Mouse (Mus musculus) hindbrain, embryonic 13.5 days (tissue): ENCODE measurements at regions not wholly inside any gene's neighbourhood (a gene's known extent, or its start where the extent isn't known, plus 50 kb on each side); places are given as distances from the start of the nearest gene placed in this dataset.

ENCODE experiments used
- ATAC-seq: fragments of 200-750 bp; cut with Nextera tagmentation; 2 replicates; pipeline ENCODE4 v1.8.0; 2017; ENCODE audit warnings: moderate TSS enrichment; ENCODE audit not compliant: low FRiP score
- H3K27ac ChIP-seq: fragments of 300-500 bp; sonication (generic); 2 replicates; pipeline ENCODE4 v1.5.1; 2015; ENCODE audit warnings: inconsistent platforms, mild to moderate bottlenecking, moderate library complexity
- H3K27me3 ChIP-seq: fragments of 300-500 bp; sonication (generic); 2 replicates; pipeline ENCODE4 v1.6.1; 2015; ENCODE audit warnings: mild to moderate bottlenecking, inconsistent platforms
- H3K36me3 ChIP-seq: fragments of 300-500 bp; sonication (generic); 2 replicates; pipeline ENCODE4 v1.6.1; 2015; ENCODE audit warnings: mild to moderate bottlenecking, inconsistent platforms
- H3K4me1 ChIP-seq: fragments of 300-500 bp; sonication (generic); replicated peaks from 2 replicates; pipeline ENCODE4 v1.6.1; 2015; ENCODE audit warnings: inconsistent platforms
- H3K4me2 ChIP-seq: fragments of 300-500 bp; sonication (generic); 2 replicates; pipeline ENCODE4 v1.6.1; 2015; ENCODE audit warnings: inconsistent platforms, mild to moderate bottlenecking, moderate library complexity
- H3K4me3 ChIP-seq: fragments of 300-500 bp; sonication (generic); 2 replicates; pipeline ENCODE4 v1.5.1; 2015; ENCODE audit warnings: mild to moderate bottlenecking, inconsistent platforms
- H3K9ac ChIP-seq: fragments of 300-500 bp; sonication (generic); 2 replicates; pipeline ENCODE4 v1.6.1; 2015; ENCODE audit warnings: mild to moderate bottlenecking, inconsistent platforms
- H3K9me3 ChIP-seq: fragments of 300-500 bp; sonication (generic); 2 replicates; pipeline ENCODE4 v1.6.1; 2016; ENCODE audit warnings: inconsistent platforms
- WGBS: fragments of 180-500 bp; shearing (Covaris S2); methylation state at CpG from one replicate; pipeline ENCODE4 v1.1.7; 2015; 5-methylcytosine and 5-hydroxymethylcytosine counted together

DNA sequence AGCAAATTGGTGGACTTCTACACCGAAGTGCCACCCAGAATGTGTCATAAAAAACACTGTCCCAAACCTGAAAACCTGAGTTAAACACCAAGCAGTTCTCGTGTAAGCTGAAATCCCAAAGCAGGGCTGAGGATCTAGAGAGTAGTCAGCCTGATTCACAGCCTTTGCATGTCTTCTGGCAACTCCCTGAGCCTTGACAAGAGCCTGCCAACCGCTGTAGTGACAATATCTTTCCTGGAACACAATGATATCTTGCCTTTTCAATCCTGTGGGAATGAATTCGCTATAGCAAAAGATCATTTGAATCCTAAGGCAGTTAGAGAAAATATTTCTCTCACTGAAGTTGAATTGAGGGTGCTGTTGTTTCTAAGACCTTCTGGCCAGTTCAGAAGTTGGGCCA lies 110.4 kb downstream of the Tbx19 start:
- Histone ChIP-seq H3K4me1 (peaks cover 13% of the 10 kb centered on the region), H3K9me3 (no peaks in the 10 kb centered on the region), H3K4me3 (no peak overlapping the region), H3K27me3 (no peaks in the 10 kb centered on the region), H3K4me2 (no peak overlapping the region), H3K9ac (no peak overlapping the region), H3K27ac (no peak overlapping the region), H3K36me3 (no peaks in the 10 kb centered on the region)
- no peak for ATAC-seq
- WGBS: 84% methylated on average over 4 of the region's 4 CpGs

DNA sequence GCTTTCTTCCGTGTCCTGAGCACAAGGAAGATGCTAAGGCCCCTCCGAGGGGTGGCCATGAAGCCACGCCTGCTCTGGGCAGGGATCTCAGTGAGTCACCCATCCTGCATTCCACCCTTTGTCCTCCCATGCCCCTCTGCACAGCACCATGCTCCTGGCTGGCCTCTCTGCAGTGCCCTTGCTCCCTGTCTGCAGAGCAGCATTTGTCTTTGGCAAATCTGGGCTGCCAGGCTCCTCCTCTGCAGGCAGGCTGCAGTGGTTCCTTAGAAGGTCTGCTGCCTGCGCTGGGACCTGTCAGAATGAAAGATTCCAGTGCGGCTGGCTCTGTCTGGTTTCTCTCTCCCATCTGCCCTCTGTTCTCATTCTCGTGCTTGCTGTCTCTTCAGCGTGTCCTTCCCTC lies 111.3 kb upstream of the Xcl1 start:
- no peak overlapping the region for H3K4me3 ChIP-seq
- no peaks in the 10 kb centered on the region for H3K27me3 ChIP-seq
- 0 out of 2 replicates have a peak overlapping the region, but pooled peaks have one; percentile 6 for H3K4me2 ChIP-seq
- no peaks in the 10 kb centered on the region for H3K36me3 ChIP-seq
- peak; percentile 85 for ATAC-seq
- peaks cover 22% of the 10 kb centered on the region for H3K4me1 ChIP-seq
- H3K9me3 ChIP-seq: no peaks in the 10 kb centered on the region
- peak overlapping the region; percentile 88 for H3K27ac ChIP-seq
- WGBS: 12% methylated on average over 7 of the region's 7 CpGs
- H3K9ac ChIP-seq: peak overlapping the region; percentile 60; the same call in 1 of the 2 replicates

DNA sequence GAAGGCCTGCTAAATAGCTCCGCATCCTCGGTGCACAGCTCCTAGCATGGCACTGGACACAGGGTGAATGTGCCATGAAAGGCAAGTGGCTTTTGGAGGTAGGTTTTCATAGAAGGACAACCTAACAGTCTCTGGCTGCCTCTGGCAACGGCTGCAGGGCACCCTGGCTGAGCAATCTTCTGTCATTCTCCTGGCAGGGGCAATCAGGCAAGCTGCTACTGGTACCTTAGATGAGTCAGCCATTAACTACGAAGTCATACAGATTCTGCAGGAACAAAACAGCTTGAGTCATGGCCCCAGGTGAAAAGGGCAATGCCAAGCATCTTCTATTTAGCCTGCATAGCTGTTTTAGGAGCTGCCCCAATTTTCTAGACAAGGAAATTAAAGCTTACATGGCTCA lies 110.7 kb upstream of the Xcl1 start:
- peaks cover 22% of the 10 kb centered on the region for H3K4me1 ChIP-seq
- peak overlapping the region; percentile 88 for H3K27ac ChIP-seq
- no peaks in the 10 kb centered on the region for H3K9me3 ChIP-seq
- H3K4me3 ChIP-seq: no peak overlapping the region
- H3K4me2 ChIP-seq: no peak overlapping the region
- no peaks in the 10 kb centered on the region for H3K36me3 ChIP-seq
- ATAC-seq: no peak
- no peaks in the 10 kb centered on the region for H3K27me3 ChIP-seq
- no peak overlapping the region for H3K9ac ChIP-seq
- 55% methylated on average over 4 of the region's 4 CpGs for WGBS

DNA sequence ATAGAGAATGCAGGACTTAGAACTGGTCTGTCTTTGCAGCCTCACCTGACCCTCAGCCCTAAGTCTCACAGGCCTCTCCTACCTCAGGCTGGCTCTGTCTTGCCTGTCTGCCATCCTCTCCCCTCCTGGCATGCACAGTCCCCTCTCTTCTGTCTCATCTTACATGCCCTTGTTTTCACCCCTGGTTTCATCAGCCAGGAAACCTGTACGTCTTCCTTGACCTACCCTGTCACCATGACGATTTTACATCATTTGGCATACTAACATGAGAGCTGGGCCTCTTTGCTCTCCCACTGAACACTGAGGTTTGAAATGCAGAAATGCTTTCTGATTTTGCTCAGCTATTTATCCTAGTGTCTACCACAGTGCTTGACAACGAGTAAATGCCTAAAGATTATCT lies 108.0 kb upstream of the Xcl1 start:
- no peak overlapping the region for H3K9ac ChIP-seq
- no peaks in the 10 kb centered on the region for H3K36me3 ChIP-seq
- no peak overlapping the region for H3K4me3 ChIP-seq
- H3K9me3 ChIP-seq: no peaks in the 10 kb centered on the region
- no peak for ATAC-seq
- WGBS: 48% methylated on average over 3 of the region's 3 CpGs
- H3K4me1 ChIP-seq: peaks cover 22% of the 10 kb centered on the region
- no peak overlapping the region for H3K4me2 ChIP-seq
- H3K27me3 ChIP-seq: no peaks in the 10 kb centered on the region
- H3K27ac ChIP-seq: no peak overlapping the region

GRCm38 (mm10) chr1:165042105-165042504 lies 106.8 kb upstream of the Xcl1 start:
- Histone ChIP-seq H3K4me2 (no peak overlapping the region), H3K4me3 (no peak overlapping the region), H3K36me3 (no peaks in the 10 kb centered on the region), H3K27me3 (0 out of 2 replicates have a peak, but pooled peaks cover 2% of the 10 kb centered on the region), H3K4me1 (peaks cover 22% of the 10 kb centered on the region), H3K9me3 (no peaks in the 10 kb centered on the region), H3K27ac (peak overlapping the region; percentile 26), H3K9ac (no peak overlapping the region)
- WGBS: 58% methylated on average over 2 of the region's 2 CpGs
- ATAC-seq: 0 out of 2 replicates have a peak, but pooled peaks have one; percentile 36

- no peak for ATAC-seq
- H3K27ac ChIP-seq: no peak overlapping the region
- 75% methylated on average over 3 of the region's 3 CpGs for WGBS
These were observed 101.3 kb upstream of the Xcl1 start for GRCm38 (mm10) chr1:165036631-165037030.

DNA sequence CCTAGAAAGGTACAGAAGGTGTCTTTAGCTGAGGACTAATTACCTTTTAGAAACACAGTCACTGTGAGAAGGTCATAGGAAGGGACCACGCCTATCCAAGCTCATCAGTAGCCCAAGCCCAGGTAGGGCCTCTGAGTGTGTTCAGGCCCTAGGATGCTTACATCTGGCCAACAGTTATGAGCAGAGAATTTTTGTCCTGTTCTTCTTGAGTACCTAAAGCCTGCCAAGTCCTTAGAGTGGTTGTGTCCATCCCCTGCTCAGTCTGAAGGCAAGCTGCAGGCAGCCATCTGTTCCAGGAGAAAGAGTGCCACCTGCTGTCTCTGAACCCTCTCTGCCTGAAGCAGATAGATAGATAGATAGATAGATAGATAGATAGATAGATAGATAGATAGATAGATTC lies 100.3 kb upstream of the Xcl1 start:
- Histone ChIP-seq H3K4me2 (no peak overlapping the region), H3K27ac (no peak overlapping the region), H3K36me3 (no peaks in the 10 kb centered on the region), H3K4me3 (no peak overlapping the region), H3K9ac (no peak overlapping the region), H3K9me3 (no peaks in the 10 kb centered on the region), H3K27me3 (0 out of 2 replicates have a peak, but pooled peaks cover 4% of the 10 kb centered on the region), H3K4me1 (no peaks in the 10 kb centered on the region)
- ATAC-seq: peak; percentile 54; the same call in 1 of the 2 replicates
- WGBS: 97% methylated on average over 1 of the region's 1 CpGs

More at GRCm38 (mm10) chr1:165036631-165037030, 101.3 kb upstream of the Xcl1 start:
- H3K9me3 ChIP-seq: no peaks in the 10 kb centered on the region
- H3K27me3 ChIP-seq: 0 out of 2 replicates have a peak, but pooled peaks cover 4% of the 10 kb centered on the region
- H3K4me2 ChIP-seq: no peak overlapping the region
- H3K4me3 ChIP-seq: no peak overlapping the region
- H3K36me3 ChIP-seq: no peaks in the 10 kb centered on the region
- no peaks in the 10 kb centered on the region for H3K4me1 ChIP-seq
- H3K9ac ChIP-seq: no peak overlapping the region

DNA sequence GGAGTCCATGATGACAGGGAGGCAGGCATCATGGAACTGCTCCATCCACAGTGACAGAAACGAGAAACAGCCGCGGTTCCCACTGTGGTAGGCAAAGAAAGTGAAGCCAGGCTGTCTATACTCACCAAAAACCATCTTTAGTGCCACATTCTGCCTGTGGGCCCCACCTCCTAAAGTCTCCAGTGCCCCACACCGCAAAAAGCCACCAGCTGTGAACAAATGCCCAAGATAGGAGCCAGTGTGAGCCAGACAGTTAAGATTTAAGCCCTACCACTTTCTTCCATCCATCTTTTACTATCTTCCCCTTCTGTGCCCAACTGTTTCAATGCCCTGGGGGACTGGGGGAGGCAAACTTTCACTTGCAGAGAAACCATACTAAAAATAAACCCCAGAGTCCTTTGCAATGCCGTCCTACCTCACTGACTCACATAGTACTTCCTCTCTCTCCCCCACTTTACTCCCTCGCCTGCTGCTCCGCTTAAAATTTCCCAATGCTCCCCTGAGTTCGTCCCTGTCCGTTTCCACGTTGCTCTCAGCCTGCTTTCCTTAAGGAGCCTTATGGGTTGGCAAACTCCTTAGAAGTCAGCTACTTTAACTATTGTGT lies 85.7 kb upstream of the Xcl1 start:
- peaks cover 12% of the 10 kb centered on the region for H3K4me1 ChIP-seq
- no peak overlapping the region for H3K9ac ChIP-seq
- H3K4me3 ChIP-seq: no peak overlapping the region
- H3K4me2 ChIP-seq: no peak overlapping the region
- no peaks in the 10 kb centered on the region for H3K27me3 ChIP-seq
- no peaks in the 10 kb centered on the region for H3K9me3 ChIP-seq
- H3K27ac ChIP-seq: no peak overlapping the region
- no peak for ATAC-seq
- WGBS: 81% methylated on average over 10 of the region's 10 CpGs
- no peaks in the 10 kb centered on the region for H3K36me3 ChIP-seq

- ATAC-seq: peak; percentile 97
- H3K4me2 ChIP-seq: peak overlapping the region; percentile 58
- H3K9ac ChIP-seq: peak overlapping the region; percentile 59
- H3K4me3 ChIP-seq: peak overlapping the region; percentile 38
- peak overlapping the region; percentile 63 for H3K27ac ChIP-seq
- peaks cover 12% of the 10 kb centered on the region for H3K4me1 ChIP-seq
- no peaks in the 10 kb centered on the region for H3K27me3 ChIP-seq
- H3K36me3 ChIP-seq: no peaks in the 10 kb centered on the region
- H3K9me3 ChIP-seq: no peaks in the 10 kb centered on the region
- 19% methylated on average over 16 of the region's 16 CpGs for WGBS
These were observed 83.5 kb upstream of the Xcl1 start for GRCm38 (mm10) chr1:165018692-165019309.

- WGBS: 79% methylated on average over 4 of the region's 4 CpGs
- H3K9ac ChIP-seq: no peak overlapping the region
- no peak overlapping the region; the same call in 1 of the 2 replicates for H3K4me3 ChIP-seq
- H3K4me2 ChIP-seq: peak overlapping the region; percentile 58
- no peaks in the 10 kb centered on the region for H3K27me3 ChIP-seq
- peak; percentile 27 for ATAC-seq
- H3K36me3 ChIP-seq: no peaks in the 10 kb centered on the region
- H3K9me3 ChIP-seq: no peaks in the 10 kb centered on the region
- H3K27ac ChIP-seq: peak overlapping the region; percentile 52
- peaks cover 12% of the 10 kb centered on the region for H3K4me1 ChIP-seq
These were observed 82.9 kb upstream of the Xcl1 start for GRCm38 (mm10) chr1:165018236-165018635.

DNA sequence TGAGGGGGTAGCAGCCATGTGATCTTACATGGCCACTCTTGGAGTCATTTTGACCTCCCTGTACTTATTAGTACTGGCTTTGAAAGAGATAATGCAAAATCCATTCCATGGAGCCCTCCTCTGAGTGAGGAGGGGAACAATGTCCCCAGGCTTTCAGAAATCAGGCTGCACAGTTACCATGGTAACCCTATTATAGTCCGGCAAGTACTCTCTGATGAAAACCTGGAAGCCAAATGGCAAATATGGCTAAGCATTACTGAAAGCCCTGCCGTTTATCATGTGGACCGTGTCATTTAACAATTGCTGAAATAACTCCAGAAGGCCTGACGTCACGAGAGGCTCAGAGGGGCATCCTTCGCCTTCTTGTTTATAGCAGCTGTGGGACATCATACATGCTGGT lies 82.5 kb upstream of the Xcl1 start:
- H3K27me3 ChIP-seq: no peaks in the 10 kb centered on the region
- no peak overlapping the region for H3K9ac ChIP-seq
- no peaks in the 10 kb centered on the region for H3K9me3 ChIP-seq
- WGBS: 27% methylated on average over 6 of the region's 6 CpGs
- peak overlapping the region; percentile 52 for H3K27ac ChIP-seq
- H3K4me1 ChIP-seq: peaks cover 12% of the 10 kb centered on the region
- H3K4me2 ChIP-seq: no peak overlapping the region
- H3K4me3 ChIP-seq: no peak overlapping the region
- ATAC-seq: peak; percentile 26
- H3K36me3 ChIP-seq: no peaks in the 10 kb centered on the region

DNA sequence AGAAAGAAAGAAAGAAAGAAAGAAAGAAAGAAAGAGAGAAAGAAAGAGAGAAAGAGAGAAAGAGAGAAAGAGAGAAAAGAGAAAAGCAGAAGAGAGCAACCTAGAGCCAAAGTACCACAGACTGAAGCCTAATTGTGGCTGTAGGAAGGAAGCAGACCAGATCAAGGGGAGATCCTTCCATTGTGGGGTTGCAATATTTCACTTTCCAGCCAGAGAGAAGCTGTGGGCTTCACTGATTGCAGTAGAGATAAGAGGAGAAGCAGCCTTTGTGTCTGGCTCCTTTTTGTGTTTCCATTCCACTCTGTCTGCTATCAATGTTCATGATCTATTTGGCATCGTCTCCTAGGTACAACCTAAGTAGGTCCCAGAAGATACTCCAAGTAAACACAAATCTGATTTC lies 79.0 kb upstream of the Xcl1 start:
- WGBS: 82% methylated on average over 1 of the region's 1 CpGs
- Histone ChIP-seq H3K4me2 (no peak overlapping the region), H3K27ac (no peak overlapping the region), H3K4me3 (no peak overlapping the region), H3K36me3 (no peaks in the 10 kb centered on the region), H3K4me1 (peaks cover 12% of the 10 kb centered on the region), H3K9ac (no peak overlapping the region), H3K9me3 (no peaks in the 10 kb centered on the region), H3K27me3 (no peaks in the 10 kb centered on the region)
- ATAC-seq: no peak

- H3K36me3 ChIP-seq: no peaks in the 10 kb centered on the region
- H3K27me3 ChIP-seq: no peaks in the 10 kb centered on the region
- no peak overlapping the region for H3K27ac ChIP-seq
- no peak overlapping the region for H3K4me2 ChIP-seq
- 94% methylated on average over 2 of the region's 2 CpGs for WGBS
- H3K4me3 ChIP-seq: no peak overlapping the region
- no peaks in the 10 kb centered on the region for H3K9me3 ChIP-seq
- no peak for ATAC-seq
- peaks cover 9% of the 10 kb centered on the region for H3K4me1 ChIP-seq
- H3K9ac ChIP-seq: no peak overlapping the region
These were observed 78.1 kb upstream of the Xcl1 start for GRCm38 (mm10) chr1:165013428-165013827.
